Mouse (Mus musculus) lung, embryonic 14.5 days (tissue): ENCODE results near the gene Prune2. TPM values are rescaled to one million over a fixed set of nuclear protein-coding genes. Genes with fewer than 3 reads are reported as not detected.
A peak's percentile ranks its signal among the peaks of the same experiment; 100 is the strongest.

Experiments used
- ATAC-seq: fragments of 200-750 bp; cut with Nextera tagmentation; 2 replicates; pipeline ENCODE4 v1.8.0; 2017; ENCODE audit warnings: mild to moderate bottlenecking, moderate TSS enrichment, moderate library complexity; ENCODE audit not compliant: insufficient read depth
- DNase-seq: peaks from one replicate; pipeline ENCODE4 v3.0.0-alpha.2; 2015
- H3K27ac ChIP-seq: fragments of 300-500 bp; sonication (generic); 2 replicates; pipeline ENCODE4 v1.5.1; 2014; ENCODE audit warnings: low read depth, mild to moderate bottlenecking, moderate library complexity
- H3K27me3 ChIP-seq: fragments of 300-500 bp; sonication (generic); 2 replicates; pipeline ENCODE4 v1.6.1; 2014; ENCODE audit warnings: low read length, control low read depth; ENCODE audit not compliant: insufficient read depth
- H3K36me3 ChIP-seq: fragments of 300-500 bp; sonication (generic); 2 replicates; pipeline ENCODE4 v1.6.1; 2014; ENCODE audit warnings: control low read depth; ENCODE audit not compliant: insufficient read depth
- H3K4me1 ChIP-seq: fragments of 300-500 bp; sonication (generic); 2 replicates; pipeline ENCODE4 v1.6.1; 2014; ENCODE audit warnings: antibody characterized with exemption, control low read depth; ENCODE audit not compliant: insufficient read depth
- H3K4me2 ChIP-seq: fragments of 300-500 bp; sonication (generic); 2 replicates; pipeline ENCODE4 v1.6.1; 2014; ENCODE audit warnings: mild to moderate bottlenecking
- H3K4me3 ChIP-seq: fragments of 300-500 bp; sonication (generic); 2 replicates; pipeline ENCODE4 v1.5.1; 2014; ENCODE audit warnings: low read depth, low read length
- H3K9ac ChIP-seq: fragments of 300-500 bp; sonication (generic); 2 replicates; pipeline ENCODE4 v1.6.1; 2014
- H3K9me3 ChIP-seq: fragments of 300-500 bp; sonication (generic); 2 replicates; pipeline ENCODE4 v1.6.1; 2016; ENCODE audit warnings: low read depth, low read length, control low read depth
- CTCF ChIP-seq: IDR thresholded peaks from 2 replicates; pipeline ENCODE4 v1.5.1; 2016; ENCODE audit warnings: antibody characterized with exemption, low read depth
- WGBS: fragments of 180-500 bp; shearing (Covaris S2); extraction: QIAGEN DNeasy Blood & Tissue Kit; methylation state at CpG from one replicate; pipeline ENCODE4 v1.1.7; 2014; 5-methylcytosine and 5-hydroxymethylcytosine counted together
- polyA plus RNA-seq: library from polyadenylated mRNA; unstranded; fragments of >200 nt; fragmentation: Nextera tagmentation; extraction: Ambion mirVana; gene quantifications from 2 replicates; pipeline ENCODE4 v1.2.1, GENCODE M21; 2014

Prune2 gene
- polyA plus RNA-seq, 1 experiment from 2014 or later, result 1.4 TPM

- Histone ChIP-seq H3K36me3 (no peaks in the 10 kb centered on the region), H3K27me3 (no peaks in the 10 kb centered on the region), H3K4me2 (no peak overlapping the region), H3K4me1 (no peaks in the 10 kb centered on the region), H3K9ac (no peak overlapping the region), H3K4me3 (no peak overlapping the region), H3K27ac (no peak overlapping the region), H3K9me3 (no peaks in the 10 kb centered on the region)
- no peak for ATAC-seq
- no peak for TF ChIP-seq CTCF
- 73% methylated on average over 7 of the region's 7 CpGs for WGBS
- DNase-seq, result no peak
These were observed 288.6 kb downstream of the Prune2 start for GRCm38 (mm10) chr19:17244544-17244943.

GRCm38 (mm10) chr19:17247352-17247925 lies 291.5 kb downstream of the Prune2 start:
- Histone ChIP-seq H3K36me3 (no peaks in the 10 kb centered on the region), H3K4me1 (no peaks in the 10 kb centered on the region), H3K4me2 (no peak overlapping the region), H3K9ac (no peak overlapping the region), H3K9me3 (no peaks in the 10 kb centered on the region), H3K27me3 (no peaks in the 10 kb centered on the region), H3K4me3 (no peak overlapping the region), H3K27ac (no peak overlapping the region)
- DNase-seq (no peak), ATAC-seq (no peak)
- TF ChIP-seq CTCF, result no peak
- 78% methylated on average over 8 of the region's 8 CpGs for WGBS

GRCm38 (mm10) chr19:17249691-17250090 lies 293.8 kb downstream of the Prune2 start:
- Histone ChIP-seq H3K27me3 (no peaks in the 10 kb centered on the region), H3K9ac (no peak overlapping the region), H3K4me1 (no peaks in the 10 kb centered on the region), H3K27ac (no peak overlapping the region), H3K9me3 (no peaks in the 10 kb centered on the region), H3K36me3 (no peaks in the 10 kb centered on the region), H3K4me3 (no peak overlapping the region), H3K4me2 (no peak overlapping the region)
- ATAC-seq (no peak), DNase-seq (no peak)
- 74% methylated on average over 9 of the region's 9 CpGs for WGBS
- TF ChIP-seq CTCF, result no peak

GRCm38 (mm10) chr19:17250801-17251200 lies 294.9 kb downstream of the Prune2 start:
- Histone ChIP-seq H3K4me2 (no peak overlapping the region), H3K27ac (no peak overlapping the region), H3K4me3 (no peak overlapping the region), H3K9me3 (no peaks in the 10 kb centered on the region), H3K36me3 (no peaks in the 10 kb centered on the region), H3K27me3 (no peaks in the 10 kb centered on the region), H3K4me1 (no peaks in the 10 kb centered on the region), H3K9ac (no peak overlapping the region)
- no peak for TF ChIP-seq CTCF
- ATAC-seq (no peak), DNase-seq (no peak)
- 71% methylated on average over 7 of the region's 7 CpGs for WGBS

- Histone ChIP-seq H3K4me3 (no peak overlapping the region), H3K4me1 (no peaks in the 10 kb centered on the region), H3K4me2 (no peak overlapping the region), H3K36me3 (no peaks in the 10 kb centered on the region), H3K27ac (no peak overlapping the region), H3K9ac (no peak overlapping the region), H3K27me3 (no peaks in the 10 kb centered on the region), H3K9me3 (no peaks in the 10 kb centered on the region)
- no peak for TF ChIP-seq CTCF
- 84% methylated on average over 8 of the region's 8 CpGs for WGBS
- ATAC-seq (no peak), DNase-seq (no peak)
These were observed 295.5 kb downstream of the Prune2 start for GRCm38 (mm10) chr19:17251453-17251852.

DNA sequence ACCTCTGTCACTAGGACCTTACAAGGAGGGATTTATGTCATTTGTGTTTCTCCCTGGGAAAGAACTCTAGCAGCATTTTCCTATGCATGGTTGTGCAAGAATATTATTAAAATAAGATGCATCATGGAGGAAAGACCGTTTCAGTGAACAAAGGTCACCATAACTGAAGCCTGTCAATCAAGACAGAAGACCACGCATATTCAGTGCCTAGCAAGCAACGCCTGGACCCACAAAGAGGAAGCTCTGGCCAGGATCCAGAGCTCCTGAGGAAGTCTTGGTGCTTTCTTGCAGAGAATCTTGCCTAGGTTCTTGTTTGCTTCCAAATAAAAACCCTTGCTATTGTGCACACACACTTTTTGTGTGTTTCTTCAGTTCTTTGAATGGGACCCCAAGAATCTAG lies 296.9 kb downstream of the Prune2 start:
- peak; percentile 13 for DNase-seq
- Histone ChIP-seq H3K36me3 (no peaks in the 10 kb centered on the region), H3K27ac (no peak overlapping the region), H3K27me3 (no peaks in the 10 kb centered on the region), H3K9me3 (no peaks in the 10 kb centered on the region), H3K4me1 (no peaks in the 10 kb centered on the region), H3K4me3 (no peak overlapping the region), H3K4me2 (no peak overlapping the region), H3K9ac (no peak overlapping the region)
- ATAC-seq, result no peak
- no peak for TF ChIP-seq CTCF
- WGBS, result 56% methylated on average over 3 of the region's 3 CpGs

DNA sequence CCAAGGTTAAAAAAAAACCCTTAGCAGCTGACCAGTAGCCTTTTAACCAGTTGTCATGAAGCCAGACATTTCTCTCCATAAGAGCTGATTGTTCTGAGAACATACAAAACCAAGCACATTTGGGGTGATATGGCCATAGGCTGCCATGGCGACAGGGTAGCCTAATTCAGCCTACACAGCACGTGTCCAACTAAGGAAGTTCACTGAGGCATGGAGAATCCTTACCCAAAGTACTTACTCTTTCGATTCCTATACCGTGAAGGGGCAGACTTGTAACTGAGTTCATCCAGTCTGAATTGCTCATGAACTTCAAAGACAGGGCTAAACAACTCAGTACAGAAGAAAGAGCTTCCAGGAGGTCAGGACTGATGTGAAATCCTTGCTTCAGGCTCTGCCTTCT lies 299.6 kb downstream of the Prune2 start:
- Histone ChIP-seq H3K36me3 (no peaks in the 10 kb centered on the region), H3K4me2 (no peak overlapping the region), H3K27me3 (no peaks in the 10 kb centered on the region), H3K4me1 (no peaks in the 10 kb centered on the region), H3K9ac (no peak overlapping the region), H3K27ac (no peak overlapping the region), H3K9me3 (no peaks in the 10 kb centered on the region), H3K4me3 (no peak overlapping the region)
- 79% methylated on average over 4 of the region's 4 CpGs for WGBS
- no peak for ATAC-seq
- TF ChIP-seq CTCF, result no peak
- no peak for DNase-seq

DNA sequence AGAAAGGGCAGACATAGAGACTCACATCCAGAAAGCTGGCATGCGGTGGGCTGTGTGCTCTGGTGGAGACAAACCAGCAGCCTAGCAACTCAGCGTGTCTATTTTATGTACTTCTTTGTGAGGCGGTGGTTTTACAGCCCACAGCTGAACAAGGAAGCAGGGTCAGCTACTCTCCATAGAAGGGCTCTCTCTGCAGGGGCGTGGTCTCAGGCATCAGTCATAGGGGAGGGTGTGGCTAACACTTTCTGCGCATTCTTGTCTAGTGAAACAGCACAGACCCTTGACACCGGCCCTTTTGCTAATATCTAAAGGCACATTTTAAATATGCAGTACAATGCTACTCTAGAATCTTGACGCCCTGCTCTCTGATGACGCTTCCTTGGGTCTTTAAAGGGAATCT lies 300.5 kb downstream of the Prune2 start:
- Histone ChIP-seq H3K27ac (no peak overlapping the region), H3K4me2 (no peak overlapping the region), H3K9ac (no peak overlapping the region), H3K9me3 (no peaks in the 10 kb centered on the region), H3K36me3 (no peaks in the 10 kb centered on the region), H3K4me3 (no peak overlapping the region), H3K4me1 (no peaks in the 10 kb centered on the region), H3K27me3 (no peaks in the 10 kb centered on the region)
- 73% methylated on average over 8 of the region's 8 CpGs for WGBS
- peak; percentile 75 for ATAC-seq
- DNase-seq, result peak; percentile 53
- no peak for TF ChIP-seq CTCF
